Mouse (Mus musculus) B cell, adult 67 days (primary cell): ENCODE data around the gene Sgf29. TPM values are rescaled to one million over a fixed set of nuclear protein-coding genes. Genes with fewer than 3 reads are reported as not detected.

Source experiments
- total RNA-seq, 2 experiments: library from RNA; stranded (reverse); gene quantifications; 4 replicates each; pipeline ENCODE4 v1.2.4; 2023

Gene Sgf29
- total RNA-seq, result 10 to 100 TPM; 71.9 to 77.9 TPM

GRCm38 (mm10) chr7:126649231-126650051, at the start of gene Sgf29:
TSS of gene Sgf29 (plus strand) at chr7:126649309.

GRCm38 (mm10) chr7:126630824-126631518, 18.1 kb upstream of the Sgf29 start, which contains the start of gene Nupr1:
TSS of gene Nupr1 (minus strand) at chr7:126630861.

GRCm38 (mm10) chr7:126676207-126676606, 27.1 kb downstream of the Sgf29 start, which contains the start of gene Sult1a1:
TSS of gene Sult1a1 (minus strand) at chr7:126676432.

GRCm38 (mm10) chr7:126695210-126695611, 46.1 kb downstream of the Sgf29 start, which contains the start of gene Bola2:
TSS of gene Bola2 (plus strand) at chr7:126695401.

GRCm38 (mm10) chr7:126695631-126696207, 46.6 kb downstream of the Sgf29 start, which contains the start of gene Slx1b:
TSS of gene Slx1b (minus strand) at chr7:126695784.

GRCm38 (mm10) chr7:126707442-126708174, 58.5 kb downstream of the Sgf29 start, which contains the start of gene Coro1a:
TSS of gene Coro1a (minus strand) at chr7:126707787.

Other genes with a start within 250 kb of the Sgf29 start
- gene Cd19, start 234.4 kb upstream of the Sgf29 start, total RNA-seq, result 1,000 to 10,000 TPM; 1,278 to 1,310 TPM
- gene Rabep2, start 220.6 kb upstream of the Sgf29 start, total RNA-seq, result 100 to 1,000 TPM; 137 to 166 TPM
- under 1 TPM; 0.26 to 0.42 TPM for gene Atp2a1, start 186.2 kb upstream of the Sgf29 start, total RNA-seq
- 10 to 100 TPM; 77.7 to 83.1 TPM for gene Sh2b1, start 173.9 kb upstream of the Sgf29 start, total RNA-seq
- gene Tufm, start 161.9 kb upstream of the Sgf29 start, total RNA-seq, result 10 to 100 TPM; 55.4 to 55.7 TPM
- 100 to 1,000 TPM; 228 to 236 TPM for gene Atxn2l, start 145.9 kb upstream of the Sgf29 start, total RNA-seq
- gene Eif3c, start 82.9 kb upstream of the Sgf29 start, total RNA-seq, result 100 to 1,000 TPM; 152 to 156 TPM
- 1 to 10 TPM; 2.4 to 4.1 TPM for gene Apobr, start 64.4 kb upstream of the Sgf29 start, total RNA-seq
- 10 to 100 TPM; 77.3 to 79.4 TPM for gene Cln3, start 63.5 kb upstream of the Sgf29 start, total RNA-seq
- not detected for gene Il27, start 54.4 kb upstream of the Sgf29 start, total RNA-seq
- gene Nupr1, start 18.4 kb upstream of the Sgf29 start, total RNA-seq, result not detected
- gene Sult1a1, start 27.1 kb downstream of the Sgf29 start, total RNA-seq, result not detected
- 10 to 100 TPM; 96.7 to 97.7 TPM for gene Bola2, start 46.1 kb downstream of the Sgf29 start, total RNA-seq
- gene Slx1b, start 46.5 kb downstream of the Sgf29 start, total RNA-seq, result 1 to 10 TPM; 6.6 to 10.0 TPM
- gene Coro1a, start 58.5 kb downstream of the Sgf29 start, total RNA-seq, result 1,000 to 10,000 TPM; 1,399 to 1,442 TPM
- gene Mapk3, start 110.3 kb downstream of the Sgf29 start, total RNA-seq, result 10 to 100 TPM; 44.4 to 44.7 TPM
- gene Gdpd3, start 117.0 kb downstream of the Sgf29 start, total RNA-seq, result 1 to 10 TPM; 2.8 to 5.7 TPM
- 100 to 1,000 TPM; 274 to 280 TPM for gene Ypel3, start 127.6 kb downstream of the Sgf29 start, total RNA-seq
- 10 to 100 TPM; 11.8 to 12.3 TPM for gene Tbx6, start 132.2 kb downstream of the Sgf29 start, total RNA-seq
- gene Ppp4c, start 143.2 kb downstream of the Sgf29 start, total RNA-seq, result 100 to 1,000 TPM; 276 to 290 TPM
- gene Fam57b, start 148.4 kb downstream of the Sgf29 start, total RNA-seq, result not detected
- not detected for gene 4930451I11Rik, start 182.3 kb downstream of the Sgf29 start, total RNA-seq
- not detected for gene Doc2a, start 198.1 kb downstream of the Sgf29 start, total RNA-seq
- gene Hirip3, start 212.7 kb downstream of the Sgf29 start, total RNA-seq, result 10 to 100 TPM; 26.6 to 34.7 TPM
- gene Ino80e, start 213.1 kb downstream of the Sgf29 start, total RNA-seq, result 10 to 100 TPM; 93.9 to 94.9 TPM
- 100 to 1,000 TPM in 1 of 2 experiments, 10 to 100 TPM in 1; 99.5 to 101 TPM for gene Taok2, start 235.4 kb downstream of the Sgf29 start, total RNA-seq